Mouse (Mus musculus): Measurements from ENCODE around the gene Hoga1.

Gene Hoga1

GRCm38 (mm10) chr19:42045269-42046102 lies at the start of gene Hoga1:
Hoga1 (plus strand) TSS chr19:42045610.
- peak; percentile 69 for DNase-seq (ENCODE audit: low spot score)

GRCm38 (mm10) chr19:41997090-41997489 lies 48.3 kb upstream of the Hoga1 start:
- DNase-seq (ENCODE audit: low spot score): no peak

DNA sequence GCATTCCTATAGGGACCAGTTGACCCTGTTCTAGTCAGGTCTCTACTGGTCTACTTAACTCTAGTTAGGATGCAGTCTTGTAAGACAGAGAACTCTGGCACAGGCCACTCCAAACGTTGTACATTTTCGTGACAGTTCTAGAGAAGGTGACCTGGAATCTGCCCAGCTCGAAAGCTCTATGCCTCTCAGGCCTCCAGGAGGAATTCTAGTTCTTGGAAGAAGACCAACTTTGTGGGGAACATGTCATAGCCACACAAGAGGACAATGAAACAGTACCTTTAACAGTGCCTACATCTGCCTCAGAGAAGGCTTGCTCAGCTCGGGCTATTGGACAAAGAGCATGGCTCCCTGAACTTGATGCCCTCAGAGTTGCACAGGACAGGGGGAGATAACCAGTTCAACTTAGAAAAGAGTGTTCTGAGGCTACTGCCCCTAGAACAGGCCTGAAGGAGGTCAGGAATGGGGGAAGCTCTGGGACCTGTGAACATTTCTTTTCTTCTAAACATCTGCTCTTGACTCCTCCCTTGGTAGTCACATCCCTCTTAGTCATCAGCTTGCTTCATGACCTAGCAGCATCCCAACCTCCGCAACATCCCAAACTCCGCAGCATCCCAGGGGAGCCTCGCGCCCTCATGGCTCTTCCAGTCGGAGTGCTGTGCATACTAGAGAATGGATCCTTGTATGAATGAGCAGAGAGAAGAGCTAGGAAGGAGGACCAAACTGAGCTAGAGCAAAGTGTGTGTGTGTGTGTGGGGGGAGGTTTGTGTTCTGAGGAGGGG lies 46.5 kb upstream of the Hoga1 start:
- DNase-seq (ENCODE audit: low spot score): peak; percentile 42

GRCm38 (mm10) chr19:41999688-42000283 lies 45.6 kb upstream of the Hoga1 start:
- DNase-seq (ENCODE audit: low spot score): no peak

DNA sequence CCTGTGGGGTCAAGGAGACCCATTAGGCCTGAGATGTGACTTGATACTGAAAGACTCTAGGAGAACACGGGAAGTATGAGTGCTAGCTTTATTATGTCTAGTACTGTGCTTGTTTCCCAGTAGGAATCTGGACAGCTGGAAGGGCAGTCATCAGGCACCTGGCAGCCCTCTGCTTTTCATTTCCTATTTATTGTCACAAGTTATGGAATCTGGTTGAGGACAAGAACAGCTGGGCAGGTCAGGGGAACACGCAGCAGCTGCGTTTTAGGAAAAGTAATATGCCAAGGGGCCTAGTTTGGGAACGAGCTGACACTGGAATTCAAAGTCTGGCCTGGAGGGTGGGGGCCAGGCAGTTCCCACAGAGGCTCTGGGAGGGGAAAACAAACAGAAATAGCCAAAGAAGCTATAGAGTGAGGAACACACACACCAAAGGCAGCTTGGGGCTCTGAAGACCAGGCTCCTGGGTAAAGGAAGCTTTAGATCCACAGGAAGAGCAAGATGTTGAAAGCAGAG lies 44.9 kb upstream of the Hoga1 start:
- no peak for DNase-seq (ENCODE audit: low spot score)

GRCm38 (mm10) chr19:42001253-42001980 lies 44.0 kb upstream of the Hoga1 start:
- DNase-seq (ENCODE audit: low spot score): no peak

DNA sequence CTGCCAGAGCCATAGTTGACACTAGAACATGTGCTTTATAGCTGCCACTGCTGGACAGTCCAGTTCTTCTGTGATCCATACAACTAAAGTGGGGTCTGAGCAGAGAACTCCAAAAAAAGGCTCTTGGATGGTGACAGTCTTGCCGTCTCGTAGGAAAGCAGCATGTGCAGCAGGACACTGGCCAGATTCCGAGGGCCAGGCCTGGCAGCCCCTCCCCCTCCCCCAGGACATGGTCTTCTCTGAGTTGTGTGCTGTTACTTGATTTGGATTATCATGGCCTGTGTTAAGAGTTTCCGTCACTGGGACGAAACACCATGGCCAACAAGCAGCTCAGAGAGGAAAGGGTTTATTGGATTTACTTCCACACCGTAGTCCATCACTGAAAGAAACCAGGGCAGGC lies 41.2 kb upstream of the Hoga1 start:
- no peak for DNase-seq (ENCODE audit: low spot score)

DNA sequence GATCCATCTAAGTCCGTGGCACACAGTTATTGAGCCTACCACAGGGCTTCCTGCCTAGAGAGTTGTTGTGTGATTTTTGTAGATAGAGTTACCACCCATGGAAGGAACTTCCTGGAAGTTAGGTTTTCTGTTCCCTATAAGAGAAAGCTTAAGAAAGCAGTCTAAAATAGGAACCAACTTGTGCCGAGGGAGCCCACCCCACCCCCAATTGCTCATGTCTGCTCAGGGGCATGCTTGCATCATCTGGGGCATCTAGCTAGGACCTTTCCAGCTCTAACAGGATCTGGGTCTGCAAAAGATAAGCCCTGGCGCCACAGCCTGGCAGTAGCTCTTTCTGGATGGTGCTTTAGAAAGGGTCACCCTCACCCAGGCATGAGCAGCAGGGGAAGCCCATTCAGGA lies 39.8 kb upstream of the Hoga1 start:
- no peak for DNase-seq (ENCODE audit: low spot score)

- no peak for DNase-seq (ENCODE audit: low spot score)
Observed at GRCm38 (mm10) chr19:42006568-42006967, 38.8 kb upstream of the Hoga1 start.

- DNase-seq (ENCODE audit: low spot score): peak; percentile 30
Observed at GRCm38 (mm10) chr19:42008586-42008985, 36.8 kb upstream of the Hoga1 start.

- no peak for DNase-seq (ENCODE audit: low spot score)
Observed at GRCm38 (mm10) chr19:42009067-42009466, 36.3 kb upstream of the Hoga1 start.

DNA sequence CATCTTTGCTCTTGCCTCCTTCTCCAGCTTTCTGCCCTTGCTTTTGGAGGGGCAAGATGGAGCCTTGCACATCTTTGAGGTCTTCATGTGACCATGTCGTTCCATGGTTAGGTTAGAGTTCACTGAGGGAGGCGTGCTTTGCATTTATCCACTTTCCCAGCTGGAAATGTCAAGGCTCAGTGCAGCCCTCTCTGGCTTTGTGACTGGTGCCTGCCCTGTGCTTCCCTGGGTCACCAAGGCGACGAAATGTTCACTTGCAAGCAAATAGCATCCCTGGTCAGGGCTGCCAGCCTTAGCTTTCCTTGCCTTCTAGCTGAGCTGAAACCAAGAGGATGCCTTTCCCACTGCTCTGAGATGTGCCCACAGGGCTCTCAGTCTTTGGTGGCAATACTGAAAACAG lies 35.0 kb upstream of the Hoga1 start:
- no peak for DNase-seq (ENCODE audit: low spot score)

DNA sequence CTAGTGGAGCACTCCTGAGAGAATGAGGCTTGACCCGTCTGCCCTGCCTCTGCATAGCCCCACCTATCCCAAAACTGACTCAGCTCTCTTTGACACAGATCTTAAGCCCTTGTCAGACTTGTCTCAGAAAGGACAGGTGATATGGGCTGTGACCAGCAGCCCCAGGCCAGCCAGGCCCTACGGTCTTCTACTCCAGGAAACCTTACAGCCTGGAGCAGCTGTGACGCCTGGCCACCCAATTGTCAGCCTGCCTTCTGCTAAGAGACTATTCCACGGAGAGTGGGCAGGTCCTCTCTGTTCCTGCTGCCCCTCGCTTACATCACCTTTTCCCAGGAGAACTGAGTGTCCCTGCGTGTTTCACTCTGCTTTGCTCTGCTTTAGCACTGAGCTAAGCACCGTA lies 34.3 kb upstream of the Hoga1 start:
- DNase-seq (ENCODE audit: low spot score): no peak

- no peak for DNase-seq (ENCODE audit: low spot score)
Observed at GRCm38 (mm10) chr19:42014231-42014825, 31.1 kb upstream of the Hoga1 start.

DNA sequence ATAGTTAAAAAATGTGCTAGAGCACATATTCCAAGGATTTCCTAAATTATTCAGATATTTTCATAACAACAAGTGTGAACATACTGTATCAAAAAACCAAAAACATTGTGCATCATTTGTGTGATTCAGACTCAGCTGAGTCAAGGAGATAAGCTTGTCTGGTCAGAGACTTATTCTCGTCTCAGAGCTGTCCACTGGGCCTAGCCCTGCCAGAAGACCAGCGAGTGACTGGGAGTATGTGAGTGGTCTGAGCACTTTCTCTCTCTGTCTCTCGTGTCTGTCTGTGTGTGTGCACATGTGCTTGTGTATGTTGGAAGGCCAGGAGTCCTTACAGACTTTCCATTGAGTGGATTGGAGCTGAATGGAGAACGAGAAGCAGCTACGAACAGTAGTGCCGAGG lies 30.4 kb upstream of the Hoga1 start:
- no peak for DNase-seq (ENCODE audit: low spot score)

GRCm38 (mm10) chr19:42016251-42016650 lies 29.2 kb upstream of the Hoga1 start:
- peak; percentile 42 for DNase-seq (ENCODE audit: low spot score)

DNA sequence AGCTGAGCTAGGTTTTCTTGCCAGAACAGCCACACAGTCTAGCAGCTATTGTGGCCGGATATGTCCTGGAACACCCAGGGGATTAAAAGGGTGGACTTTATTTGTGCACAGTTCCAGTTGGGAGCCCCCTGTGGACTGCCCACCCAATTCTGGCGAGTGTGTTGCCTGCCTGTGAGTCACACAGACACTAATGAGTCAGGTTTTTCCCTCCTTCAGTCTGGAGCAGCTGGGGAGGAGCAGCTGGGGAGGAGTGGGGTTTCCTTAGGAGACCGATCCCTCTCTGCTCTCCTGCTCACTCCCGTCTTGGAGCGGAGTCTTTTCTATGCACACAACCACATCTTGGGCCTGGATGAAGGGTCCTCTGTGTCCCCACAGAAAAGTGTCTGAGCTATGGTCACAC lies 28.6 kb upstream of the Hoga1 start:
- DNase-seq (ENCODE audit: low spot score): no peak

DNA sequence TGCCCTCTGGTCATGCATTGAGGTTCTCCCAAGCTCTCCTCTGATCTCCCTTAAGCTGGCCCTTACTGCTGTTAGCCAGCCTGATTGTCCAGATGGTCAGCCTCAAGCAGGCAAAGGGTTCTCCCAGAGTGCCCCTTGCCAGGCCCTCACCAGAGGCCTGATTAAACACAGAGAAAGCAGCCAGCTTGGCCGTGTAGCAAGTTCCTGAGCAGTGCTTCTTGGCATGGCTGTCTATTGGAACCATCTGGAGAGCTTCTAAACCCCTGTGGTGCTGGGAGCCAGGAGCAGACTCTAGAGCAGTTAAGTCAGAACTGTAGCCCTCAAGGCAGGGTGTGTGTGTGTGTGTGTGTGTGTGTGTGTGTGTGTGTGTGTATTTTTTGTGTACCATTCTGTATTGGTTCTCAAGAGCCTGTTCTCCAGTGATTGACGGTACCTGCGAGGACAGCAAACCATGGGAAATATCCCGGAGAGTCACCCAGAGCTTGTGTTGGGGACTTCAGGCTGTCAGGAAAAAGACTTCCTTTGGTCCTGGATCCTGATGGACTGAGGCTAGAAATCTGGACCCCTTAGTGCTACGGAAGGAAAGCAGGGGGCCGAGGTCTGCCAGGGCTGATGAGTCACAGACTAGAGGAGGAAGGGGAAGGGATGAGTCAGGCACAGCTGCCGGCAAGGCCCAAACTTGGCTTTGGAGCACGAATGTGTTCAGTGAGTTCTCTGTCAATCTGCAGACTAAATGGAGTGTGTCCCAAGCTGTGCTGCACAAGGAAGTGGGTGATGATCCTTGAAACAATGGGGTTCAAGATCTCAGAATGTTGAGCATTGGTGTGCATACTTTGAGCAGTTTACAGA lies 27.8 kb upstream of the Hoga1 start:
- DNase-seq (ENCODE audit: low spot score): peak; percentile 98

GRCm38 (mm10) chr19:42019011-42019522 lies 26.3 kb upstream of the Hoga1 start:
- DNase-seq (ENCODE audit: low spot score): no peak
